Mouse (Mus musculus) ES-Bruce4 (cell line): ENCODE measurements around the gene Calca.

Experiments used
- CTCF ChIP-seq: IDR thresholded peaks from one replicate; pipeline ENCODE4 v1.8.1; 2011; ENCODE audit warnings: low read depth, low read length
- EP300 ChIP-seq: IDR thresholded peaks from 2 replicates; pipeline ENCODE4 v1.6.1; 2011; ENCODE audit warnings: low read depth, low read length; ENCODE audit not compliant: insufficient read depth
- POLR2A ChIP-seq: IDR thresholded peaks from one replicate; pipeline ENCODE4 v1.8.1; 2011; ENCODE audit warnings: low read length; ENCODE audit not compliant: insufficient read depth

- TF ChIP-seq CTCF (no peak), EP300 (no peak), POLR2A (no peak)
These were observed 1.8 kb downstream of the Calca start for GRCm38 (mm10) chr7:114634386-114634785.
